Mouse (Mus musculus): ENCODE data around the gene Commd3. TPM values are rescaled to one million over a fixed set of nuclear protein-coding genes. Genes with fewer than 3 reads are reported as not detected.

Gene Commd3
- polyA plus RNA-seq, 1 experiment from 2014 or later: 187 TPM

- Histone ChIP-seq H3K36me3 (ENCODE audit: control insufficient read depth, insufficient read depth, low read length) (no peaks in the 10 kb centered on the region), H3K9ac (ENCODE audit: low read length) (no peak overlapping the region), H3K4me3 (ENCODE audit: low read depth, low read length) (no peak overlapping the region), H3K4me2 (ENCODE audit: low read depth, severe bottlenecking) (no peak overlapping the region), H3K9me3 (ENCODE audit: control insufficient read depth, low read length) (no peaks in the 10 kb centered on the region), H3K27ac (replicated peaks; ENCODE audit: low read depth, low read length) (no peak overlapping the region), H3K27me3 (ENCODE audit: control insufficient read depth, insufficient read depth, low read length) (peaks cover 56% of the 10 kb centered on the region), H3K4me1 (ENCODE audit: control insufficient read depth, insufficient read depth, low read length) (peaks cover 8% of the 10 kb centered on the region)
- WGBS: 2% methylated on average over 8 of the region's 8 CpGs
- no peak for ATAC-seq (ENCODE audit: insufficient number of reproducible peaks, low FRiP score, low TSS enrichment, low read depth)
- DNase-seq (ENCODE audit: low spot score): no peak
Measured at GRCm38 (mm10) chr2:18695163-18695562, 23.0 kb downstream of the Commd3 start.

- DNase-seq (ENCODE audit: low spot score) (peak; percentile 40), ATAC-seq (ENCODE audit: insufficient number of reproducible peaks, low FRiP score, low TSS enrichment, low read depth) (no peak)
- Histone ChIP-seq H3K27ac (replicated peaks; ENCODE audit: low read depth, low read length) (no peak overlapping the region), H3K27me3 (ENCODE audit: control insufficient read depth, insufficient read depth, low read length) (peaks cover 54% of the 10 kb centered on the region), H3K9me3 (ENCODE audit: control insufficient read depth, low read length) (no peaks in the 10 kb centered on the region), H3K4me3 (ENCODE audit: low read depth, low read length) (no peak overlapping the region), H3K9ac (ENCODE audit: low read length) (no peak overlapping the region), H3K4me2 (ENCODE audit: low read depth, severe bottlenecking) (no peak overlapping the region), H3K4me1 (ENCODE audit: control insufficient read depth, insufficient read depth, low read length) (0 out of 2 replicates have a peak, but pooled peaks cover 5% of the 10 kb centered on the region), H3K36me3 (ENCODE audit: control insufficient read depth, insufficient read depth, low read length) (no peaks in the 10 kb centered on the region)
- WGBS: 5% methylated on average over 7 of the region's 7 CpGs
Measured at GRCm38 (mm10) chr2:18695629-18696150, 23.5 kb downstream of the Commd3 start.

GRCm38 (mm10) chr2:18697591-18698244 lies 25.5 kb downstream of the Commd3 start:
- no peak for ATAC-seq (ENCODE audit: insufficient number of reproducible peaks, low FRiP score, low TSS enrichment, low read depth)
- Histone ChIP-seq H3K9me3 (ENCODE audit: control insufficient read depth, low read length) (no peaks in the 10 kb centered on the region), H3K4me3 (ENCODE audit: low read depth, low read length) (no peak overlapping the region), H3K27ac (replicated peaks; ENCODE audit: low read depth, low read length) (no peak overlapping the region), H3K4me1 (ENCODE audit: control insufficient read depth, insufficient read depth, low read length) (0 out of 2 replicates have a peak, but pooled peaks cover 5% of the 10 kb centered on the region), H3K36me3 (ENCODE audit: control insufficient read depth, insufficient read depth, low read length) (no peaks in the 10 kb centered on the region), H3K4me2 (ENCODE audit: low read depth, severe bottlenecking) (no peak overlapping the region), H3K27me3 (ENCODE audit: control insufficient read depth, insufficient read depth, low read length) (peaks cover 46% of the 10 kb centered on the region), H3K9ac (ENCODE audit: low read length) (no peak overlapping the region)
- DNase-seq (ENCODE audit: low spot score): peak; percentile 37
- WGBS: 3% methylated on average over 4 of the region's 4 CpGs

GRCm38 (mm10) chr2:18698663-18699385 lies 26.6 kb downstream of the Commd3 start:
- H3K4me2 ChIP-seq (ENCODE audit: low read depth, severe bottlenecking): no peak overlapping the region; the same call in 1 of the 2 replicates

GRCm38 (mm10) chr2:18699401-18699990 lies 27.3 kb downstream of the Commd3 start:
- H3K27me3 ChIP-seq (ENCODE audit: control insufficient read depth, insufficient read depth, low read length): peaks cover 42% of the 10 kb centered on the region
- no peak overlapping the region for H3K4me2 ChIP-seq (ENCODE audit: low read depth, severe bottlenecking)
- no peak overlapping the region for H3K4me3 ChIP-seq (ENCODE audit: low read depth, low read length)
- no peak overlapping the region for H3K9ac ChIP-seq (ENCODE audit: low read length)
- no peaks in the 10 kb centered on the region for H3K9me3 ChIP-seq (ENCODE audit: control insufficient read depth, low read length)
- no peaks in the 10 kb centered on the region for H3K36me3 ChIP-seq (ENCODE audit: control insufficient read depth, insufficient read depth, low read length)
- no peak overlapping the region for H3K27ac ChIP-seq (replicated peaks; ENCODE audit: low read depth, low read length)
- under 1% methylated on average over 11 of the region's 11 CpGs for WGBS
- 0 out of 2 replicates have a peak, but pooled peaks cover 5% of the 10 kb centered on the region for H3K4me1 ChIP-seq (ENCODE audit: control insufficient read depth, insufficient read depth, low read length)
- ATAC-seq (ENCODE audit: insufficient number of reproducible peaks, low FRiP score, low TSS enrichment, low read depth) (no peak), DNase-seq (ENCODE audit: low spot score) (peak; percentile 30)

More at GRCm38 (mm10) chr2:18698663-18699385, 26.6 kb downstream of the Commd3 start:
- DNase-seq (ENCODE audit: low spot score): peak; percentile 68
- Histone ChIP-seq H3K36me3 (ENCODE audit: control insufficient read depth, insufficient read depth, low read length) (no peaks in the 10 kb centered on the region), H3K27me3 (ENCODE audit: control insufficient read depth, insufficient read depth, low read length) (peaks cover 42% of the 10 kb centered on the region), H3K9ac (ENCODE audit: low read length) (no peak overlapping the region), H3K9me3 (ENCODE audit: control insufficient read depth, low read length) (no peaks in the 10 kb centered on the region), H3K4me3 (ENCODE audit: low read depth, low read length) (0 out of 2 replicates have a peak overlapping the region, but pooled peaks have one; percentile 5), H3K27ac (replicated peaks; ENCODE audit: low read depth, low read length) (no peak overlapping the region), H3K4me1 (ENCODE audit: control insufficient read depth, insufficient read depth, low read length) (0 out of 2 replicates have a peak, but pooled peaks cover 5% of the 10 kb centered on the region)
- ATAC-seq (ENCODE audit: insufficient number of reproducible peaks, low FRiP score, low TSS enrichment, low read depth): no peak
- WGBS: under 1% methylated on average over 56 of the region's 56 CpGs

- no peak for ATAC-seq (ENCODE audit: insufficient number of reproducible peaks, low FRiP score, low TSS enrichment, low read depth)
- Histone ChIP-seq H3K9me3 (ENCODE audit: control insufficient read depth, low read length) (no peaks in the 10 kb centered on the region), H3K4me2 (ENCODE audit: low read depth, severe bottlenecking) (no peak overlapping the region), H3K27ac (replicated peaks; ENCODE audit: low read depth, low read length) (no peak overlapping the region), H3K4me1 (ENCODE audit: control insufficient read depth, insufficient read depth, low read length) (no peaks in the 10 kb centered on the region), H3K9ac (ENCODE audit: low read length) (no peak overlapping the region), H3K27me3 (ENCODE audit: control insufficient read depth, insufficient read depth, low read length) (peaks cover 4% of the 10 kb centered on the region; the same call in 1 of the 2 replicates), H3K4me3 (ENCODE audit: low read depth, low read length) (no peak overlapping the region), H3K36me3 (ENCODE audit: control insufficient read depth, insufficient read depth, low read length) (no peaks in the 10 kb centered on the region)
- DNase-seq (ENCODE audit: low spot score): no peak
- WGBS: 85% methylated on average over 3 of the region's 3 CpGs
Measured at GRCm38 (mm10) chr2:18710356-18710755, 38.2 kb downstream of the Commd3 start.

GRCm38 (mm10) chr2:18713071-18713470 lies 40.9 kb downstream of the Commd3 start:
- Histone ChIP-seq H3K27ac (replicated peaks; ENCODE audit: low read depth, low read length) (no peak overlapping the region), H3K27me3 (ENCODE audit: control insufficient read depth, insufficient read depth, low read length) (no peaks in the 10 kb centered on the region), H3K9me3 (ENCODE audit: control insufficient read depth, low read length) (no peaks in the 10 kb centered on the region), H3K9ac (ENCODE audit: low read length) (no peak overlapping the region), H3K36me3 (ENCODE audit: control insufficient read depth, insufficient read depth, low read length) (no peaks in the 10 kb centered on the region), H3K4me3 (ENCODE audit: low read depth, low read length) (no peak overlapping the region), H3K4me2 (ENCODE audit: low read depth, severe bottlenecking) (no peak overlapping the region), H3K4me1 (ENCODE audit: control insufficient read depth, insufficient read depth, low read length) (no peaks in the 10 kb centered on the region)
- DNase-seq (ENCODE audit: low spot score) (no peak), ATAC-seq (ENCODE audit: insufficient number of reproducible peaks, low FRiP score, low TSS enrichment, low read depth) (no peak)
- 61% methylated on average over 2 of the region's 2 CpGs for WGBS

- Histone ChIP-seq H3K4me2 (ENCODE audit: low read depth, severe bottlenecking) (no peak overlapping the region), H3K9ac (ENCODE audit: low read length) (no peak overlapping the region)
- WGBS: 81% methylated on average over 3 of the region's 3 CpGs
Measured at GRCm38 (mm10) chr2:18714337-18714736, 42.2 kb downstream of the Commd3 start.

More at GRCm38 (mm10) chr2:18714337-18714736, 42.2 kb downstream of the Commd3 start:
- no peaks in the 10 kb centered on the region for H3K27me3 ChIP-seq (ENCODE audit: control insufficient read depth, insufficient read depth, low read length)
- H3K27ac ChIP-seq (replicated peaks; ENCODE audit: low read depth, low read length): no peak overlapping the region
- DNase-seq (ENCODE audit: low spot score) (no peak), ATAC-seq (ENCODE audit: insufficient number of reproducible peaks, low FRiP score, low TSS enrichment, low read depth) (no peak)
- no peaks in the 10 kb centered on the region for H3K9me3 ChIP-seq (ENCODE audit: control insufficient read depth, low read length)
- H3K4me1 ChIP-seq (ENCODE audit: control insufficient read depth, insufficient read depth, low read length): no peaks in the 10 kb centered on the region
- no peak overlapping the region for H3K4me3 ChIP-seq (ENCODE audit: low read depth, low read length)
- H3K36me3 ChIP-seq (ENCODE audit: control insufficient read depth, insufficient read depth, low read length): no peaks in the 10 kb centered on the region
